Mouse (Mus musculus) T-helper 17 cell (primary cell): ENCODE data around the gene Gsta3.
"Not testable (repeated sequence)": the region's sequence is repeated elsewhere in the genome, so short reads cannot be mapped to it uniquely, and the experiment has no call there.

Experiments used
- in situ Hi-C, 2 experiments: fragments of 300-600 bp; cut with MboI, MseI; formaldehyde crosslinking; loops; 1 replicate in 1 of 2; 2 replicates in 1 of 2; pipeline ENCODE4 v1.15.1; 2025; ENCODE audit warnings: high pct_unique_total_duplicates in 2 of 2

Gsta3 gene

GRCm38 (mm10) chr1:21252566-21253302 lies 12.3 kb downstream of the Gsta3 start:
- in situ Hi-C loops = no loop called here

- in situ Hi-C loops = no loop called here
Observed at GRCm38 (mm10) chr1:21253303-21253650, 12.9 kb downstream of the Gsta3 start.

GRCm38 (mm10) chr1:21253856-21254255 lies 13.5 kb downstream of the Gsta3 start:
- in situ Hi-C loops = no loop called here

- in situ Hi-C loops = no loop called here
Observed at GRCm38 (mm10) chr1:21255625-21256345, 15.4 kb downstream of the Gsta3 start.

- in situ Hi-C loops = no loop called here
Observed at GRCm38 (mm10) chr1:21256391-21256790, 16.0 kb downstream of the Gsta3 start.

- in situ Hi-C loops = no loop called here
Observed at GRCm38 (mm10) chr1:21256871-21257270, 16.5 kb downstream of the Gsta3 start.

DNA sequence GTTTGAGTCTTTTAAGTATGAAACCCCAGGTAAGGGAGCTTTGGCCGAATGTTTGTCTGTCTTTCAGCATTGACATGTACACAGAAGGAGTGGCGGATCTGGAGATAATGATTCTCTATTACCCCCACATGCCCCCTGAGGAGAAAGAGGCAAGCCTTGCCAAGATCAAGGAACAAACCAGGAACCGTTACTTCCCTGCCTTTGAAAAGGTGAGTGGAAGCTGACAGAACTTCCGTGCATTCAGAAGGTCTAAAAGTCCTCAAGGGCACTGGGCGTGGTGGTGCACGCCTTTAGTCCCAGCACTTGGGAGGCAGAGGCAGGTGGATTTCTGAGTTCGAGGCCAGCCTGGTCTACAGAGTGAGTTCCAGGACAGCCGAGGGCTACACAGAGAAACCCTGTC lies 19.6 kb downstream of the Gsta3 start:
- in situ Hi-C loops = loop anchor here in 1 of 2 experiments (5.0 kb wide), 1 partner anchor 88 kb away; no protein-coding TSS in a partner anchor

GRCm38 (mm10) chr1:21262401-21262800 lies 22.0 kb downstream of the Gsta3 start:
- in situ Hi-C loops = loop anchor here in 1 of 2 experiments (5.0 kb wide), 1 partner anchor 90 kb away; no protein-coding TSS in a partner anchor

GRCm38 (mm10) chr1:21263986-21264385 lies 23.6 kb downstream of the Gsta3 start:
- in situ Hi-C loops = loop anchor here in 1 of 2 experiments (5.0 kb wide), 1 partner anchor 92 kb away; no protein-coding TSS in a partner anchor

GRCm38 (mm10) chr1:21264747-21265146 lies 24.4 kb downstream of the Gsta3 start:
- in situ Hi-C loops = loop anchor here in 1 of 2 experiments (5.0 kb wide), 2 partner anchors 42 to 92 kb away; no protein-coding TSS in a partner anchor

GRCm38 (mm10) chr1:21266766-21267165 lies 26.4 kb downstream of the Gsta3 start:
- in situ Hi-C loops = loop anchor here in 1 of 2 experiments (5.0 kb wide), 1 partner anchor 44 kb away; no protein-coding TSS in a partner anchor

GRCm38 (mm10) chr1:21267466-21267865 lies 27.1 kb downstream of the Gsta3 start:
- in situ Hi-C loops = loop anchor here in 1 of 2 experiments (5.0 kb wide), 1 partner anchor 45 kb away; no protein-coding TSS in a partner anchor

DNA sequence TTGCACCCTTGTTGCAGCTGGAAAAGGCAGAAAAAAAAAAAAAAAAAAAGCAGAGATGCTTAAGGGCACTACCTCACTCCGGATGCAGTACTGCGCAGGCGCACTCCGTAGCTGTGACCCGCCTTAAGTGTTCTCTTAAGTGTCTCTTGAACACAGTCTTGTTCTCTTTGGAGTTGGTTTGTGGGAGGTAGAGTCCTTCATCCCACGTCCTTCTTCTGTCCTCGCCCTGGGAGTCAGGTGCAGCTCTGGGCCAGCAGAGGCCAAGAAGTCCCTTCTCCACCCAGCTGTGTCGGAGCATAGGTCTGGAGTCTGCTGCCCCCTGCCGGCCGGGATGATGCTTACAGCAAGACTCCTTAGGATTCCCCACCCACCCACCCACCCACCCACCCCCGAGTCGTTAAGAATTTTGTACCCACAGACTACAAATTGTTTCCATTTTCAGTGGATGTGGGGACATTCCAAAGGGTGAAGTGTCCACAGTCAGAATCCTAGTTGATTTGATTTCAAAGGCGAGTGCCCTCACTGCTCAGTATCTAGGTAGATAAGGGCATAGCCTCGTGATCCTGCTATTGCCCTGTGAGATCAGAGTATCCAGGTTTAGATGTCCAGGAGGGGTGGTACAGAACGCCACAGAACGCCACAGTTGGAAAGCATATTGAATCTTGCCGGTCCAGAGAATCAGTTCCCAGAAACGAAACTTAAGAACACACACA lies 31.1 kb downstream of the Gsta3 start:
- in situ Hi-C loops = loop anchor here in 1 of 2 experiments (10.0 kb wide), 1 partner anchor 73 kb away; the partner anchor contains the start of gene Khdc1a

- in situ Hi-C loops = loop anchor here in 1 of 2 experiments (10.0 kb wide), 1 partner anchor 73 kb away; the partner anchor contains the start of gene Khdc1a
Observed at GRCm38 (mm10) chr1:21272056-21272431, 31.7 kb downstream of the Gsta3 start.

DNA sequence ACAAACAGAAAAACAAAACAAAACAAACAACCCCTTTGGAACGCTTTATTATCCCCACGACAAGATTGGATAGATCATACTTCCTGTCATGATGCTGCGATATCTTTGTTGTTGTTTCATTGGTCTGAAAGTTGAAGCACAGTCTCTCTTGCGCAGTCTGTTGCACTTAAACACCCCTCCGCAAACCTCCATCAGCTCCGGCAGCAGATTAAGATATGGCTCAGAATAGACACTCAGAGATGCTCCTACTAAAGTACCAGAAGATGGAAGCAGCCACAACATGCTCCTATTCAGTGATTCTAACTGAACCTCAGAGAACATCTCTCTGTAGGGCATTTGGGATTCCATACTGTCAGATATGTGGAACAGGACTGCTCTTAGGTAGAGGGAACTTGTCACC lies 32.7 kb downstream of the Gsta3 start:
- in situ Hi-C loops = loop anchor here in 1 of 2 experiments (10.0 kb wide), 1 partner anchor 72 kb away; the partner anchor contains the start of gene Khdc1a

- in situ Hi-C loops = loop anchor here (5.0 to 10.0 kb wide), 5 partner anchors 62 to 983 kb away; partner anchors contain the start of gene Khdc1a (in 1 of the 2)
Observed at GRCm38 (mm10) chr1:21274437-21275040, 34.1 kb downstream of the Gsta3 start.

- in situ Hi-C loops = loop anchor here (5.0 to 10.0 kb wide), 5 partner anchors 63 to 982 kb away; partner anchors contain the start of gene Khdc1a (in 1 of the 2)
Observed at GRCm38 (mm10) chr1:21275366-21275765, 35.0 kb downstream of the Gsta3 start.

GRCm38 (mm10) chr1:21276158-21276557 lies 35.8 kb downstream of the Gsta3 start:
- in situ Hi-C loops = loop anchor here (5.0 to 10.0 kb wide), 5 partner anchors 64 to 981 kb away; partner anchors contain the start of gene Khdc1a (in 1 of the 2)

DNA sequence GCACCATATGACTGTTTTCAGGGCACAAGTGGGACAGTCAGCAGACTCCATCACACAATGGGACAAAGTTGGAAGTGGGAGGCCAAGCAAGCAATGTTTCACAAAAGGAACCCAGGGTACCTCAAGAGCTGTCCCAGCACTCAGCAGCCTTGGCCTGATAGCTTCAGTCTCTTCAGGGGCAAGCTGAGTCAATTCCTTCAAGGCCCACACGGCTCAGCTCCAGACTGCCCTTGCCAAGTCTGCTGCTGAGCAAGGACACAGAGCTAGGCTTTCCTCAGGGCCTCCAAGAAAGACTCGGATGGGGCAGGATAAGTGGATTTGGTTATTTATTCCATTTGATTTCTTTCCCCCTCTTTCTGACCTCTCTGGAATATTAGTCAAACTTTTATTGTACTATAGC lies 39.9 kb downstream of the Gsta3 start:
- in situ Hi-C loops = no loop called here

DNA sequence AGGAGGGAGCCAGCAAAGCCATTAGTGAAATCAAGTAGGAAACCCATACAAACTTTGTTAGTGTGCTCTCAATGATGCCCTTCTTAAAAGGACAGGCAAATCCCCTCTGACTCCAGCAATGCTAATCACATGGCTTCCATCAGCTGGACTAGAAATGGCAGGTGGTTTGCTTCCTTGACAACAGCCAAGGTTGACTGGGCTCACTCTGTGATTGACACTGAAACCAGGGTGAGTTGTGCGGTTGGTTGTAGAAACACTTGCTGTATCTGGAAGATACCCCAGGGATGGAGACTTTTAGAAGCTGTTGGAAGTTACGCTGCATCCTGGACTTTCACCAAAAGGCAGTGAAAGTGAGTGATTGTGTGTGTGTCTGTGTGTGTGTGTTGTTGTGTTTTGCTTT lies 44.3 kb downstream of the Gsta3 start:
- in situ Hi-C loops = not testable (repeated sequence)

DNA sequence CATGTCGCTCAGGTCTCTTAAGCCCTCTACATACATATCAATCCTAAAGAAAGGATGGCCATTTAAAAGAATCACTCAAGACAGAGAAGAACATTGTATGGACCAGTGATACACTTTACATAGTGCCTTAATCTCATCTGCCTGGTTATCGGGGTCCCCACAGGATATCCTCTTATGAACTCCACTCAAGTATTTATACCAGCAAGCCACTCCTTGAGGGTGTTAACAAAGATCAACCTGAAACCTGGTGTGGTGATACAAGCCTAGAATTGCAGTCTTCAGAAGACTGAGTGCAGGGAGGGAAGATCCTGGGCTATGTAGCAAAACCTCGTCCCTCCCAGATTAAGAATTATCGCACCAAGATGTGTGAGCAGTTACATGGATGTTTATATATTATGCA lies 51.0 kb downstream of the Gsta3 start:
- in situ Hi-C loops = no loop called here
